Mouse (Mus musculus) T-helper 17 cell (primary cell): ENCODE data around the gene Cep41.

Experiments used
- in situ Hi-C, 2 experiments: fragments of 300-600 bp; cut with MboI, MseI; formaldehyde crosslinking; loops; 1 replicate in 1 of 2; 2 replicates in 1 of 2; pipeline ENCODE4 v1.15.1; 2025; ENCODE audit warnings: high pct_unique_total_duplicates in 2 of 2

The Cep41 gene

GRCm38 (mm10) chr6:30712484-30712883, 18.9 kb upstream of the Cep41 start:
- in situ Hi-C loops: loop anchor here in 1 of 2 experiments (10.0 kb wide), 1 partner anchor 1848 kb away; no protein-coding TSS in a partner anchor

- in situ Hi-C loops: loop anchor here in 1 of 2 experiments (10.0 kb wide), 1 partner anchor 1847 kb away; no protein-coding TSS in a partner anchor
Observed at GRCm38 (mm10) chr6:30711365-30711763, 17.8 kb upstream of the Cep41 start.

GRCm38 (mm10) chr6:30710371-30711364, 17.1 kb upstream of the Cep41 start:
- in situ Hi-C loops: loop anchor here in 1 of 2 experiments (10.0 kb wide), 1 partner anchor 1846 kb away; no protein-coding TSS in a partner anchor

GRCm38 (mm10) chr6:30709115-30709514, 15.6 kb upstream of the Cep41 start:
- in situ Hi-C loops: loop anchor here (5.0 to 10.0 kb wide), 2 partner anchors 77 to 96 kb away; no protein-coding TSS in a partner anchor

- in situ Hi-C loops: loop anchor here (5.0 to 10.0 kb wide), 2 partner anchors 98 to 101 kb away; no protein-coding TSS in a partner anchor
Observed at GRCm38 (mm10) chr6:30703977-30704602, 10.5 kb upstream of the Cep41 start.

GRCm38 (mm10) chr6:30703476-30703875, 9.9 kb upstream of the Cep41 start:
- in situ Hi-C loops: loop anchor here (5.0 to 10.0 kb wide), 2 partner anchors 99 to 101 kb away; no protein-coding TSS in a partner anchor

- in situ Hi-C loops: loop anchor here (5.0 to 10.0 kb wide), 2 partner anchors 99 to 102 kb away; no protein-coding TSS in a partner anchor
Observed at GRCm38 (mm10) chr6:30702881-30703280, 9.3 kb upstream of the Cep41 start.

GRCm38 (mm10) chr6:30700182-30700581, 6.6 kb upstream of the Cep41 start:
- in situ Hi-C loops: loop anchor here (5.0 to 10.0 kb wide), 2 partner anchors 102 to 105 kb away; no protein-coding TSS in a partner anchor

- in situ Hi-C loops: loop anchor here in 1 of 2 experiments (5.0 kb wide), 1 partner anchor 39 kb away; no protein-coding TSS in a partner anchor
Observed at GRCm38 (mm10) chr6:30698036-30698435, 4.5 kb upstream of the Cep41 start.

- in situ Hi-C loops: loop anchor here in 1 of 2 experiments (5.0 kb wide), 1 partner anchor 40 kb away; no protein-coding TSS in a partner anchor
Observed at GRCm38 (mm10) chr6:30697464-30697863, 3.9 kb upstream of the Cep41 start.

GRCm38 (mm10) chr6:30695124-30695523, 1.6 kb upstream of the Cep41 start:
- in situ Hi-C loops: loop anchor here in 1 of 2 experiments (5.0 kb wide), 1 partner anchor 42 kb away; no protein-coding TSS in a partner anchor

- in situ Hi-C loops: no loop called here
Observed at GRCm38 (mm10) chr6:30694209-30694608, 660 bp upstream of the Cep41 start.

- in situ Hi-C loops: no loop called here
Observed at GRCm38 (mm10) chr6:30692826-30693225, 723 bp downstream of the Cep41 start.

- in situ Hi-C loops: no loop called here
Observed at GRCm38 (mm10) chr6:30687198-30687597, 6.4 kb downstream of the Cep41 start.

GRCm38 (mm10) chr6:30684570-30684969, 9.0 kb downstream of the Cep41 start:
- in situ Hi-C loops: no loop called here

- in situ Hi-C loops: no loop called here
Observed at GRCm38 (mm10) chr6:30681935-30682900, 11.3 kb downstream of the Cep41 start.

- in situ Hi-C loops: no loop called here
Observed at GRCm38 (mm10) chr6:30680442-30680841, 13.1 kb downstream of the Cep41 start.

- in situ Hi-C loops: no loop called here
Observed at GRCm38 (mm10) chr6:30679567-30679966, 14.0 kb downstream of the Cep41 start.

- in situ Hi-C loops: no loop called here
Observed at GRCm38 (mm10) chr6:30678482-30678881, 15.1 kb downstream of the Cep41 start.

GRCm38 (mm10) chr6:30677591-30677990, 16.0 kb downstream of the Cep41 start:
- in situ Hi-C loops: no loop called here
